ENCODE assay signal across 24 mouse cellular contexts in genomic region chr8:75215931-75216330, GRCm38 (mm10). TPM values are rescaled to one million over a fixed set of nuclear protein-coding genes. Genes with fewer than 3 reads are reported as not detected.
DNase-seq lines count a peak whose midpoint lies in the region; ATAC-seq and TF ChIP-seq lines count a peak whose summit lies in the region.
"Had no signal": no experiment of that assay in that cellular context is flagged by ENCODE, and none has a peak within 500 bp of the region (broad histone marks: within the 10 kb centered on the region; RNA-seq: fewer than 3 reads in every experiment).

No protein-coding gene starts in this region.

- TF ChIP-seq CTCF in layer of hippocampus, adult 2 months (conservative IDR thresholded peaks at IDR 0.05): no peak

- H3K9me3 ChIP-seq in intestine, embryonic 16.5 days (ENCODE audit: control insufficient read depth, low read length): no peaks in the 10 kb centered on the region
- H3K9me3 ChIP-seq: embryonic facial prominence, embryonic 12.5 days; hindbrain, embryonic 13.5 days; midbrain, embryonic 12.5 days; neural tube, embryonic 15.5 days had no signal

- H3K4me3 ChIP-seq in layer of hippocampus, adult 2 months: peak overlapping the region; percentile 24
- no peak overlapping the region for H3K4me3 ChIP-seq in intestine, embryonic 16.5 days (ENCODE audit: low read length)
- H3K4me3 ChIP-seq: embryonic facial prominence, embryonic 12.5 days; hindbrain, embryonic 13.5 days; midbrain, embryonic 12.5 days; myocyte; neural tube, embryonic 15.5 days had no signal

- peak; percentile 26 for DNase-seq in cerebellum, adult 11 months
- DNase-seq in cerebellum, postnatal 4 days (ENCODE audit: low spot score in 2 of 2): no peak
- no peak for DNase-seq in layer of hippocampus, adult 2 months (ENCODE audit: low spot score in 2 of 2)
- no peak for DNase-seq in layer of hippocampus, adult 8-10 months (ENCODE audit: low spot score in 2 of 2)
- DNase-seq in cerebellum, adult 9-10 months: peak; percentile 36
- no peak for DNase-seq in left cerebral cortex, adult 9 months (ENCODE audit: low spot score in 2 of 2)
- no peak for DNase-seq in ovary, adult 18-20 months (ENCODE audit: low spot score)
- DNase-seq: gastrocnemius, postnatal 14 days; heart, postnatal 10 days; kidney, adult 18-20 months; kidney, postnatal 14 days; layer of hippocampus, adult 9-11 months; lung, embryonic 14.5 days; lung, postnatal 4 days; thymus, postnatal 14 days had no signal

- H3K4me2 ChIP-seq in intestine, embryonic 16.5 days (ENCODE audit: low read depth, low read length): no peak overlapping the region
- H3K4me2 ChIP-seq: embryonic facial prominence, embryonic 12.5 days; hindbrain, embryonic 13.5 days; liver, embryonic 11.5 days; lung, embryonic 14.5 days; midbrain, embryonic 12.5 days; neural tube, embryonic 15.5 days had no signal

- ATAC-seq in intestine, embryonic 16.5 days: peak; percentile 41
- ATAC-seq: CD4-positive, CD25-positive, alpha-beta regulatory T cell, adult 4 months had no signal

- H3K27me3 ChIP-seq in intestine, embryonic 16.5 days (replicated peaks; ENCODE audit: control insufficient read depth, insufficient read depth, low read length): peaks cover 33% of the 10 kb centered on the region

- whole genome bisulfite sequencing in intestine, embryonic 16.5 days: 6% methylated on average over 5 of the region's 5 CpGs

- H3K27ac ChIP-seq in layer of hippocampus, adult 2 months: no peak overlapping the region
- H3K27ac ChIP-seq in intestine, embryonic 16.5 days (ENCODE audit: low read length): no peak overlapping the region
- H3K27ac ChIP-seq: embryonic facial prominence, embryonic 12.5 days; hindbrain, embryonic 13.5 days; midbrain, embryonic 12.5 days; neural tube, embryonic 15.5 days had no signal

- H3K9ac ChIP-seq in intestine, embryonic 16.5 days (ENCODE audit: low read depth, low read length): no peak overlapping the region
- H3K9ac ChIP-seq: embryonic facial prominence, embryonic 12.5 days; hindbrain, embryonic 13.5 days; lung, embryonic 14.5 days; midbrain, embryonic 12.5 days; neural tube, embryonic 15.5 days had no signal

- peaks cover 15% of the 10 kb centered on the region for H3K4me1 ChIP-seq in intestine, embryonic 16.5 days (ENCODE audit: control insufficient read depth, insufficient read depth, low read length)

- H3K36me3 ChIP-seq in intestine, embryonic 16.5 days (ENCODE audit: control insufficient read depth, insufficient read depth, low read length): no peaks in the 10 kb centered on the region
- H3K36me3 ChIP-seq: embryonic facial prominence, embryonic 12.5 days; hindbrain, embryonic 13.5 days; midbrain, embryonic 12.5 days; neural tube, embryonic 15.5 days had no signal

RNA-seq across cellular contexts. Expression of gene Rasd2, which starts 2.2 kb away (rescaled TPM):
- total RNA-seq in layer of hippocampus, adult 2 months (2021): 10 to 100 TPM; 69.5 to 79.3 TPM
- 10 to 100 TPM; 52.3 to 75.1 (median 64.2) TPM for total RNA-seq in layer of hippocampus, adult 8-10 months (2022)
- polyA plus RNA-seq in intestine, embryonic 16.5 days (2015; fragmentation: Nextera tagmentation; extraction: Ambion mirVana): 1.5 and 1.8 TPM in 2 replicates
- total RNA-seq: MEL had no signal
- polyA plus RNA-seq: CD4-positive, CD25-positive, alpha-beta regulatory T cell, adult 4 months; myocyte had no signal

Comparison
In these comparisons a context has a peak if more than half of its experiments do, and no peak if none do; other contexts are left out.
1. DNase-seq: peak in cerebellum, adult 11 months (single experiment) and cerebellum, adult 9-10 months (single experiment); none in cerebellum, postnatal 4 days (0 of 2), layer of hippocampus, adult 2 months (0 of 2), layer of hippocampus, adult 8-10 months (0 of 2), left cerebral cortex, adult 9 months (0 of 2) and ovary, adult 18-20 months (single experiment).